Mouse (Mus musculus): ENCODE results near the gene Vat1. TPM values are rescaled to one million over a fixed set of nuclear protein-coding genes. Genes with fewer than 3 reads are reported as not detected.

Gene Vat1
- total RNA-seq, 2 experiments from 2014 or later, result 107 to 112 TPM

Small RNAs within 50 kb of the gene (microRNA-seq; reads per million reads assigned to microRNA genes)
- gene Mir6929, result not detected

Other genes with a start within 250 kb of the Vat1 start
- gene Ezh1, start 239.8 kb downstream of the Vat1 start, total RNA-seq (2021), result 10 to 100 TPM; 34.3 to 36.6 TPM
- gene Ramp2, start 220.2 kb downstream of the Vat1 start, total RNA-seq (2021), result 10 to 100 TPM; 56.2 to 64.0 TPM
- 10 to 100 TPM; 76.2 to 77.1 TPM for gene Vps25, start 212.5 kb downstream of the Vat1 start, total RNA-seq (2021)
- 1 to 10 TPM; 5.4 to 6.2 TPM for gene Wnk4, start 205.7 kb downstream of the Vat1 start, total RNA-seq (2021)
- under 1 TPM; 0.30 to 0.68 TPM for gene Cntd1, start 187.2 kb downstream of the Vat1 start, total RNA-seq (2021)
- gene Coa3, start 187.1 kb downstream of the Vat1 start, total RNA-seq (2021), result 10 to 100 TPM; 80.2 to 87.2 TPM
- gene Becn1, start 163.9 kb downstream of the Vat1 start, total RNA-seq (2021), result 100 to 1,000 TPM; 141 to 144 TPM
- gene Psme3, start 150.0 kb downstream of the Vat1 start, total RNA-seq (2021), result 100 to 1,000 TPM in 1 of 2 experiments, 10 to 100 TPM in 1; 95.9 to 109 TPM
- gene Aoc2, start 141.2 kb downstream of the Vat1 start, total RNA-seq (2021), result 1 to 10 TPM; 6.2 to 6.6 TPM
- gene Aoc3, start 135.6 kb downstream of the Vat1 start, total RNA-seq (2021), result 1 to 10 TPM; 1.4 to 1.8 TPM
- not detected for gene G6pc, start 98.7 kb downstream of the Vat1 start, total RNA-seq (2021)
- 10 to 100 TPM; 50.3 to 52.5 TPM for gene Aarsd1, start 48.6 kb downstream of the Vat1 start, total RNA-seq (2021)
- gene Gm27029, start 41.4 kb downstream of the Vat1 start, total RNA-seq (2021), result 1 to 10 TPM; 4.5 to 6.5 TPM
- 10 to 100 TPM; 22.9 to 23.5 TPM for gene Rundc1, start 41.1 kb downstream of the Vat1 start, total RNA-seq (2021)
- 1 to 10 TPM; 1.2 to 2.4 TPM for gene Ptges3l, start 40.9 kb downstream of the Vat1 start, total RNA-seq (2021)
- gene Rpl27, start 23.9 kb downstream of the Vat1 start, total RNA-seq (2021), result 10 to 100 TPM; 68.9 to 71.3 TPM
- gene Ifi35, start 17.8 kb downstream of the Vat1 start, total RNA-seq (2021), result 1 to 10 TPM in 1 of 2 experiments, under 1 TPM in 1; 0.84 to 1.4 TPM
- gene Rnd2, start 1.2 kb downstream of the Vat1 start, total RNA-seq (2021), result 10 to 100 TPM; 70.3 to 72.3 TPM
- gene Brca1, start 85.7 kb upstream of the Vat1 start, total RNA-seq (2021), result 1 to 10 TPM; 2.8 to 3.3 TPM
- gene Nbr1, start 85.9 kb upstream of the Vat1 start, total RNA-seq (2021), result 100 to 1,000 TPM; 109 to 157 TPM
- 1 to 10 TPM; 1.5 to 3.5 TPM for gene Tmem106a, start 116.0 kb upstream of the Vat1 start, total RNA-seq (2021)
- not detected for gene Gm11634, start 133.0 kb upstream of the Vat1 start, total RNA-seq (2021)
- 1 to 10 TPM; 4.5 to 4.7 TPM for gene Rdm1, start 161.0 kb upstream of the Vat1 start, total RNA-seq (2021)
- 10 to 100 TPM; 23.3 to 26.5 TPM for gene Arl4d, start 199.3 kb upstream of the Vat1 start, total RNA-seq (2021)

Measured in left cerebral cortex, postnatal 4 days (tissue).